Mouse (Mus musculus): Measurements from ENCODE around the gene Pgam2.

Pgam2 gene

GRCm38 (mm10) chr11:5807956-5808355 is 4.4 kb upstream of the Pgam2 start:
- no peak for DNase-seq (ENCODE audit: low read depth, low spot score)

DNA sequence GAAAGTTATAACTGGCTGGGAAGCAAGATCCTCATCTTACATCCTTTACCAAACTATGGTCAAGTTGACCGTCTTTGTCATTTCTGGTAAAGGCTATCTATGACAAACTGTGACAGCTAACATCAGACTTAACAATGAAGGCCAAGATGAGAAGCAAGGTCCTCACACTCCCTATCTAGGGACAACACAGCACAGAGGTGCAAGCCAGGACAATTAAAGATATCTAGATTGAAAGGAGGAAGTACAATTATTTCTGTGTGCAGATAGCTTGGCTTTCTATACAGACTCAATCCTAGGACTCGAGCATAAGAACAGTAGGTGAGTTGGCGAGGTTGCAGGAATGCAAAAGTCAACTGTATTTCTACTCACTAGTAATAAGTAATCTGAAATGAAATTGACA is 2.2 kb upstream of the Pgam2 start:
- DNase-seq (ENCODE audit: low read depth, low spot score), result no peak

- no peak for DNase-seq (ENCODE audit: low read depth, low spot score)
These were observed 641 bp upstream of the Pgam2 start for GRCm38 (mm10) chr11:5804174-5804573.

DNA sequence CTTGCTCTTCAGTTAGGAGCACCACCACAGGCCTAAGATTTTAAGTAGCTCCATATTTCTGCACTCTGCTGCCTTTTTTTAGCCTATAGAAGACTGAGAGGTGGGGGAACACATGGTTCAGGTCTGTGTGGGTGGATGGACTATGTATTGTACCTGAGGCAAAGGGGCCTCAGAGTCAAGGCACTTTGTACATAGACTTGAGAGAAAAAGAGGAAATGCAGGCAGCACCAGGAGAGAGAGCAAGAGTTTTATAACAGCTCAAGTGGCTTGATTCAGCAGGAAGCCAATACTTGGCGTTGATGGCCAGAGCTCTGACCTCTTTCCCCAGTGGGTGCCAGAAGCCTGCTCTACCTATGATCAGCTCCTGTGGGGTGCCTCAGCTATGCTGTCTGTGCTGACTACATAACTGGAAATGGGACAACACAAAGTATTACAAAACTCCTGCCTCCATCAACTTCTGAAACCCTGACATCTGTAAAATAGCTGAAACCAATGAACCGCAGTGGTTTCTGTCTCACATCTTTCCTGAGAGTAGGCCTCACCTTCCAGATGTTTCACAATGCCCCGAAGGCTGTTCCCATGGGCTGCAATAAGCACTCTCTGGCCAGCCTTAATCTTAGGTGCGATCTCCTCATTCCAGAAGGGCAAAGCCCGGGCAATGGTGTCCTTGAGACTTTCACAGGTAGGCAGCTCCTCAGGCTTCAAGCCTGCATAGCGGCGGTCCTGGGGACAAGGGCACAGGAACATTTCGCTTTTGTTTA is 896 bp downstream of the Pgam2 start:
- no peak for DNase-seq (ENCODE audit: low read depth, low spot score)

- DNase-seq (ENCODE audit: low read depth, low spot score), result no peak
These were observed 1.5 kb downstream of the Pgam2 start for GRCm38 (mm10) chr11:5802005-5802404.

GRCm38 (mm10) chr11:5801511-5801910 is 2.0 kb downstream of the Pgam2 start:
- no peak for DNase-seq (ENCODE audit: low read depth, low spot score)

DNA sequence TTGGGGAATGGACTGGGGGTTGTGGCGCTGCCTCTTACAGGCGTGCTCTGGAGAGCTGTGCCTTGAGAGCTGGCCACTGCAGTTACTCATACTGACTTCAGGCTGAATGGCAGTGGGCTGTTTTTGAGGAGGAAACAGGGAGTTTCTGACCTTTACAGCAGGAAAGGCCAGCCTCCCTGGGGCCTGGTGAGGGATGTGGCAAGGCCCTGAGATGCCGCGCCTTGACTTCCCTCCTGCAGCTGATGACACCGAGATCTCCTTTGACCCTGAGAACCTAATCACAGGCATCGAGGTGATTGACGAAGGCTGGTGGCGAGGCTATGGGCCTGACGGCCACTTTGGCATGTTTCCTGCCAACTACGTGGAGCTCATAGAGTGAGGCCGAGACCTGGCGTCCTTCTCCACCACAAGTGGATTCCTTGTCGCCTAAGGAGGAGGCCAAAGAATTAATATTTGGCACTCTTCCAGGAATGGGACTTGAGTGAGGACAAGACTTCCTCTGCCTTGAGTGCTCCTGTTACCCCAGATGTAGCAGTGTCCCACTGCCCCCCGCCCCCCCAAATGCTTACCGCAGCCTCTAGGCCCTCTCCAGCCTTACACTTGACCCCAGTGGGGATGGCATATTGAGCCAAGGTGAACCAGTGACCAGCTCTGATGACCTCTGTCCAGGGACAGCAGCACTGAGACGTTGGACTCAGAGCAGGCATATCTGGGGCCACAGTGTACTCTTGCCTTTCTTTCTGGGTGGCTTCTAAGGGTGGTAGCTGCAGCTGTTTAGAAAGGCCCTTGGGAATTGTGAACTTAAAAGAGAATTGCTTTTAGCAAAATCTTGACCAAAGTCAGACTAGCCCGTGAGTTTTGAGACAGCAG is 3.7 kb downstream of the Pgam2 start:
- DNase-seq (ENCODE audit: low read depth, low spot score), result no peak

DNA sequence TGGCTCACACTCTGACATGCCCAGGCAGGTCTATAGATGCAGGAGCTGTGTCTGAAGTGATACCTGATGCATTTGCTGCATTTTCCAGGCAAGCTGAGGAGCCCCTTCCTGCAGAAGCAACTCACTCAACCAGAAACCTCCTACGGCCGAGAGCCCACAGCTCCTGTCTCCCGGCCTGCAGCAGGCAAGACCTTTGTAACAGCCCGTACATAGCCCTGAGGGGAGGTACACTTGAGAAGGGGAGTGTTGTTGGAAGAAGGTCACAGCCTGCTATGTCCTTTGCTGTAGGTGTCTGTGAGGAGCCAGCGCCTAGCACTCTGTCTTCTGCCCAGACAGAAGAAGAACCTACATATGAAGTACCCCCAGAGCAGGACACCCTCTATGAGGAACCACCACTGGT is 5.6 kb downstream of the Pgam2 start:
- DNase-seq (ENCODE audit: low read depth, low spot score), result no peak

DNA sequence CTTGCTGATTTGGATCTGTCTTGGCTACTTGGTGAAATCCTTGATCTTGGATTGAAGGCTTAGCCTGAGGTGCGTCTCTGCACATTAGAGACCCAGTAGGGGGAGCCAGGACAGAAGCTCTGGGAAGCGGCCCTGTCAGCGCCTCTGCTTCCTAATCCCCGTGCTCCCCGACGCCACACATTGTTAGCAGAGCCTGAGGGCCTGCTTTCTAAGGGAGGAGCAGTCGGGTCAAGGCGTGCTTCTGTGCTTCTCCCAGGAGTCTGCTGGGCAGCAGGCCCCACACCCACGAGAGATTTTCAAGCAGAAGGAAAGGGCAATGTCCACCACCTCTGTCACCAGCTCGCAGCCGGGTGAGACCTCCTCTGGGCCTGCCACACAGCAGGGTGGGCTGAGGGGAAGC is 6.2 kb downstream of the Pgam2 start:
- no peak for DNase-seq (ENCODE audit: low read depth, low spot score)

GRCm38 (mm10) chr11:5796939-5797338 is 6.6 kb downstream of the Pgam2 start:
- DNase-seq (ENCODE audit: low read depth, low spot score), result no peak

DNA sequence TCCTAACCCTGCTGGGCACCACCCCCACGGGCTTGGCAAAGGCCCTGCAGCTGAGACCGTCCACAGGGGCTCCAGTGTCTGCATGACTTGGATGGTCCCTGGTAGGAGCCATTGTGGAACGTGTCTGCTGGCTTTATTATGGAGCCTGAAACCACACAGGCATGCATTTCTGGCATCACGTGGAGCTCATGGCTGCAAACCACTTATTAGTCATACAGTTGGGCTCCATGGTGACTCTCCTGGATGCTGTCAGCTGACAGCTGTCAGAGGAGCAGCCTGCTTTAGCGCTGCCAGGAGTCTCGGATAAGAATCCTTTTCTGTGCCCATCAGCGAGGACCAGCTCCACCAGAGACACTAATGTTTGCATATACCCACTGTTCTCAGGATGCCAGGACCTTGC is 7.8 kb downstream of the Pgam2 start:
- DNase-seq (ENCODE audit: low read depth, low spot score), result peak; percentile 44

DNA sequence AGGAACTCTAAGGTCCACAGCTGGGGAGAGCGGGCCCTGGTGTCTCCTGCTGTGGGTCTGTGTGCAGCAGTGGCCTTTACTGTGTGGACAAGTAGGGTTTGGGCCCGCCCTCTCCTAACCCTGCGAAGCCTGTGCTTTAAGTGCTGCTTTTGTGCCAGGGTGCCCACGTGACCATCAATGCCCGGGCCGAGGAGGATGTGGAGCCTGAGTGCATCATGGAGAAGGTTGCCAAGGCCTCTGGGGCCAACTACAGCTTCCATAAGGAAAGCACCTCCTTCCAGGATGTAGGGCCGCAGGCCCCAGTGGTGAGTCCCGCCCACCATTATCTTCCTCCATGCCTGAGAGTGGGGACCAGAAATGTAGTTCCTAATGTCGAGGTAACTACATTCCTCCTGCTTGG is 8.2 kb downstream of the Pgam2 start:
- DNase-seq (ENCODE audit: low read depth, low spot score), result no peak

GRCm38 (mm10) chr11:5790431-5790830 is 13.1 kb downstream of the Pgam2 start:
- no peak for DNase-seq (ENCODE audit: low read depth, low spot score)

GRCm38 (mm10) chr11:5789754-5790333 is 13.7 kb downstream of the Pgam2 start:
- DNase-seq (ENCODE audit: low read depth, low spot score), result no peak

DNA sequence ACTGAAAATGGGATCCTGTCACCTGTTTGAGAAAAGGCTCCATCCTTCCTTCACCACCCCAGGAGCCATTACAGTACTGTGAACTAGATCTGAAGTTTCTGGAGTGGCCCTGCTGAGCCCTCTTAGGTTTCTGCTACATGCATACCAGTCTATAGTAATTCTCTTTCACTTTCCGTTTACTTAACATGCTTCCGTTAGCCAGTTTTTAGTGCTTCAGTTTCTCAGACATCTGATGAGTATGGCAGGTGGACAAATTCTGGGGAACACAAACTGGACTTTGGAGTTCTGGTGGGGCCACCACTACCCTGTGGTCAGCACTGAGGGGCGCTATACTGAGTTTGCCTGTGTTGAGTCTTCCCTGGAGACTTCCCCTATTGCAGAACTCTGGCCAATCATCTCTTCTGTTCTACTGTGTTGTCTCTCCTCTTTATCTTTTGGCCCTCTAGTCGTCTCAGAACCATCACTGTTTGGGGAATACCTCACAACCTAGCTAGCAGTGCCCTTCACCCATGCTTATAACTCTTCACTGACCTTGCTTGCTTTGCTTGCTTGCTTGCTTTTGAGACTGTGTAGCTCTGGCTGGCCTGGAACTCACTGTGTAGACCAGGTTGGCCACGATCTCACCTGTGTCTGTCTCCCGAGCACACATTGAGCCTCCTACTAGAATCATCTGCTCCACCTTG is 14.3 kb downstream of the Pgam2 start:
- no peak for DNase-seq (ENCODE audit: low read depth, low spot score)

DNA sequence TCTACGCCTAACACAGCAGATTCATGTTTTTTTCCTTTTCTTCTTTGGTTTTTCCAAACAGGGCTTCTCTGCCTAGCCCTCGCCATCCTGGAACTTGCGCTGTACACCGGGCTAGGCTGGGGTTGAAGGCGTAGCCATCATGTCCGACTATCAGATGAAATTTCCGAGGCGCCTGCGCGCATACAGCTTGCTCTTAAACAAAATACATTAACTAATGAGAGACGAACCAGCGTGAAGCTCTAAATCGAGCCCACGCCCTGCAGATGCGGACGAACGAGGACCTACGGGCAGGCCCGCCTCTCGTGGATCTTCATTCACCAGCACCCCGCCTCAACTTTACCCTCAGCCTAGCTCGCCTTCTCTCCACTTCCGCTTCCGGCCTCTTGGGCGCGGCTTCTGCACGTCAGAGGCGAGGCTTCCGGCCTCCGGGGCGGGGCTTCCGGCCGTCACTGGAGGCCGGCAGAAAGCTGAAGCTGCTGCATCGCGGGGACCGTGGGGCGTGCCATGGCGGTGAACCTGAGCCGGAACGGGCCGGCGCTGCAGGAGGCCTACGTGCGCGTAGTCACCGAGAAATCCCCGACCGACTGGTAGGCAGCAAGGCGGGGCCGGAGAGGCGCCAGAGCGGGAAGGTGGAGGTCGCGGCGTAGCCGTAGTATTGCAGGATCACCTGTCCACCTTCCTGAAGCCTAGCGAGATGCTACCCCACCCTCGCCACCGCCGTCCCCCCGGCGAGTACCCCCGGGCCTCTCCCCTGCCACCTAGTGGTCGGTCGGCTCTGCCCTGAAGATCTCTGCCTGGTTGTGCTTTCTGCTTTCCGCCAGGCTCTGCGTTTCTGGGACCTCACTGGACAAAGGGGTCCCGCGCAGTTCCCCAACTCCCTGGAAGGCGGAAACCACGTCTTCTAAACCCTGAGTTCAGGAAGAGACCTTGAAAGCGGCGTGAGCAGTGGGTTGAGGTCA is 15.2 kb downstream of the Pgam2 start, which contains the start of gene Dbnl:
Dbnl (plus strand) TSS at position 433 of the 959 bp plus-strand sequence.
- peak; percentile 92 for DNase-seq (ENCODE audit: low read depth, low spot score)

- no peak for DNase-seq (ENCODE audit: low read depth, low spot score)
These were observed 15.9 kb downstream of the Pgam2 start for GRCm38 (mm10) chr11:5787671-5788055.

DNA sequence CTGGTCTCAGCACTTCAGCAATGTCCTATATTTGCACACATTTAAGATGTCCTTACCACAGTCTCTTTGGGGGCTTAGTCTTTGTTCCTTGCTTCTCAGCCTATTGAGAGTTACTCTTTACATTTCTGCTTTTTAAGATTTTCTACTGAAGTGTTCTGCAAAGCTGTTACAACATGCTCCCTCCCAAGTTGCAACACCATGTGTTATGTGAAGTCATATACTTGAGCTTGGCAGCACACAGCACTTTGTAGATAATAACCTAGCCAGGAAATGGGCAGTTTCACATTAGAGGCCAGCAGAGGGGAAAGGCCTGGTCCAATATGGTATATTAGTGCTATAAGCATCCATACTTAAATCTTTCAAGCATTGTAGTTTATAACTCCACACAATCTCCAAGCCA is 17.8 kb downstream of the Pgam2 start:
- no peak for DNase-seq (ENCODE audit: low read depth, low spot score)

GRCm38 (mm10) chr11:5782199-5782944 is 21.2 kb downstream of the Pgam2 start:
- DNase-seq (ENCODE audit: low read depth, low spot score), result no peak

DNA sequence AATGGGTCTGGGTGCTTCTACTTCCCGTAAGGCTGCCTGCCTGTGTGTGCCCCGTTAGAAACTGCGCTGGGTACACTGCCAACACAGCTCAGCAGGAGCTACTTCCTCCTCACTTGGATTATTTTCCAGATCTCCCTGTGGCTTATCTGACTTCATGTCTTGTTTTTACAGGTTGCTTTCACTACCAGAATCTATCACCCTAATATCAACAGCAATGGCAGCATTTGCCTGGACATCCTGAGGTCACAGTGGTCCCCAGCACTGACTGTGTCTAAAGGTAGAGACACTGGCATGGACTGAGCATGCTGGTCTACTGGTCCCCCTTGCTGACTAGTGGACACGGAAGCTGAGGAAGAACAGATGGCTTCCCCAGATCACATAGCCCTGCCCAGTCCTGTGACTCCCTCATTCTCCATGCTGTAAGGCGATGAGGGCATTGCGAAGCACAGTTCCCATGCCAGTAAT is 23.5 kb downstream of the Pgam2 start:
- no peak for DNase-seq (ENCODE audit: low read depth, low spot score)
